Mouse (Mus musculus) G1E (cell line): ENCODE measurements around the gene Vwa5b1. TPM values are rescaled to one million over a fixed set of nuclear protein-coding genes. Genes with fewer than 3 reads are reported as not detected.

Experiments used
- ATAC-seq: 2 replicates; pipeline ENCODE4 v1.8.0; 2016; ENCODE audit warnings: mild to moderate bottlenecking; ENCODE audit not compliant: insufficient number of reproducible peaks, poor library complexity, low FRiP score, severe bottlenecking; ENCODE audit errors: extremely low read depth
- DNase-seq: peaks from one replicate; pipeline ENCODE4 v3.0.0; 2012; ENCODE audit warnings: low spot score
- H3K27me3 ChIP-seq: 2 replicates; pipeline ENCODE4 v1.6.1; 2012; ENCODE audit warnings: mild to moderate bottlenecking, low read length, inconsistent platforms; ENCODE audit not compliant: insufficient read depth
- H3K36me3 ChIP-seq: replicated peaks from 2 replicates; pipeline ENCODE3; 2012; ENCODE audit warnings: mild to moderate bottlenecking, inconsistent platforms
- H3K4me1 ChIP-seq: 2 replicates; pipeline ENCODE4 v1.6.1; 2012; ENCODE audit warnings: low read depth, low read length, inconsistent platforms, mixed read lengths; ENCODE audit not compliant: insufficient read depth
- H3K4me3 ChIP-seq: 2 replicates; pipeline ENCODE4 v1.5.1; 2012; ENCODE audit warnings: low read depth, mild to moderate bottlenecking, inconsistent platforms, low read length, moderate library complexity, mixed read lengths
- H3K9me3 ChIP-seq: replicated peaks from 2 replicates; pipeline ENCODE4 v1.6.1; 2012; ENCODE audit warnings: inconsistent platforms
- CTCF ChIP-seq: IDR thresholded peaks from 2 replicates; pipeline ENCODE4 v1.5.1; 2012; ENCODE audit warnings: low read depth, low read length, inconsistent platforms, mixed read lengths
- GATA1 ChIP-seq: IDR thresholded peaks from 2 replicates; pipeline ENCODE4 v1.6.1; 2012; ENCODE audit warnings: borderline replicate concordance, low read length, inconsistent platforms, mixed read lengths
- GATA2 ChIP-seq: IDR thresholded peaks from 2 replicates; pipeline ENCODE4 v1.6.1; 2012; ENCODE audit warnings: low read depth, low read length, inconsistent platforms, borderline replicate concordance
- POLR2AphosphoS5 ChIP-seq: IDR thresholded peaks from 2 replicates; pipeline ENCODE4 v1.6.1; 2012; ENCODE audit warnings: low read depth, low read length, inconsistent platforms; ENCODE audit not compliant: insufficient replicate concordance
- TAL1 ChIP-seq: conservative IDR thresholded peaks from 2 replicates; pipeline ENCODE4 v1.6.1; 2012; ENCODE audit warnings: low read depth, low read length, inconsistent platforms, mixed read lengths
- polyA plus RNA-seq: library from polyadenylated mRNA; stranded (reverse); fragments of >175 nt; gene quantifications from 2 replicates; pipeline ENCODE4 v1.2.3, GENCODE M21; 2012
- total RNA-seq, 2 experiments: library from RNA; stranded (forward) in 1 of 2; stranded (reverse) in 1 of 2; fragments of 200-1000 nt in 1 of 2; fragments of >200 nt in 1 of 2; fragmentation: Nextera tagmentation in 1 of 2; gene quantifications; 2 replicates each; pipeline ENCODE4 v1.2.3; 2014 to 2017

Gene Vwa5b1
- total and polyA plus RNA-seq, 3 experiments, result 0.33 TPM; not detected in 2

DNA sequence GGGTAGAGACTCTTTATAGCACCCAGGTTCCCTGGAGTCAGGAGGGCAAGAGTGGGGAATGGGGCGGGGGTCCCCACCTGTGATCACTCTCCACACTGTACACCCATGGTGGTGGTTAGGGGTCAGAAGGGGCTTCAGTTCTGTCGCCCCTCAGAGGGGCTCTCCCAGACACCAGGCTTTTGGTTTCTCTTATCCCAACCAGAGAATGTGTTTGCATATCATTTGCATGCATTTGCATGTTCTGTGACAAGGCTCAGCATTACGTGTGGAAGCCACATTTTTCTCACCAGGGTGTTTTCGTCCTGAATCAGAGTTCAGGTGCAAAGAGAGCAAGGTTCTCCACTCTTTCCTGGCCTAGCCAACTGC is 97.6 kb downstream of the Vwa5b1 start:
- DNase-seq, result no peak
- H3K4me3 ChIP-seq, result no peak overlapping the region
- no peaks in the 10 kb centered on the region for H3K27me3 ChIP-seq
- no peaks in the 10 kb centered on the region for H3K4me1 ChIP-seq
- H3K36me3 ChIP-seq, result no peaks in the 10 kb centered on the region
- TF ChIP-seq GATA1, result no peak
- no peak for TF ChIP-seq TAL1
- no peak for TF ChIP-seq GATA2
- TF ChIP-seq POLR2AphosphoS5, result no peak
- no peak for TF ChIP-seq CTCF
- peaks cover 86% of the 10 kb centered on the region for H3K9me3 ChIP-seq
- ATAC-seq, result no peak

- ATAC-seq, result no peak
Measured at GRCm38 (mm10) chr4:138537210-138538083, 98.2 kb downstream of the Vwa5b1 start.

DNA sequence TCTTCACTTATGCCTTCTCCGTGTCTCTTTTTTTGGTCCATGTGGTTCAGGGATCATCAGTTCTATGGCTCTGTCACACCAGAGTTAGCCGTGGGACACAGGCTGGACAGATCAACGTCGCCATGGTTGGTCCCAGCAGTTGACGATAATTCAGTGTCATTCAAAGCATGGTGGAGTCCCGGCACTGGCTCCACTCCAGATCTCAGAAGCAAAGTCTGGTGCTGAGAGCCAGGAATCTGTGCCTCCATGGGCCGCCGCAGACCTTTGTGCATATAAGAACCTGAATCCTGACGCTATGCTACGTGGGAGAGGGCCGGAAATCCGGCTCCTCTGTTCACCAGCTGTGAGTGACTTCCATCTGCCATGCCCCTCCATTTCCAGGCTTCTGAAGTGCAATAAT is 100.1 kb downstream of the Vwa5b1 start:
- no peak for ATAC-seq
- TF ChIP-seq POLR2AphosphoS5, result no peak
- H3K4me1 ChIP-seq, result no peaks in the 10 kb centered on the region
- H3K27me3 ChIP-seq, result no peaks in the 10 kb centered on the region
- no peak for DNase-seq
- no peak overlapping the region for H3K4me3 ChIP-seq
- no peaks in the 10 kb centered on the region for H3K36me3 ChIP-seq
- H3K9me3 ChIP-seq, result peaks cover 96% of the 10 kb centered on the region

More at GRCm38 (mm10) chr4:138537210-138538083, 98.2 kb downstream of the Vwa5b1 start:
- H3K4me1 ChIP-seq, result no peaks in the 10 kb centered on the region
- no peak for DNase-seq
- peaks cover 87% of the 10 kb centered on the region for H3K9me3 ChIP-seq
- no peaks in the 10 kb centered on the region for H3K27me3 ChIP-seq
- TF ChIP-seq CTCF, result no peak
- no peak for TF ChIP-seq TAL1
- no peak for TF ChIP-seq GATA1
- TF ChIP-seq GATA2, result no peak
- TF ChIP-seq POLR2AphosphoS5, result no peak
- H3K4me3 ChIP-seq, result no peak overlapping the region
- no peaks in the 10 kb centered on the region for H3K36me3 ChIP-seq

DNA sequence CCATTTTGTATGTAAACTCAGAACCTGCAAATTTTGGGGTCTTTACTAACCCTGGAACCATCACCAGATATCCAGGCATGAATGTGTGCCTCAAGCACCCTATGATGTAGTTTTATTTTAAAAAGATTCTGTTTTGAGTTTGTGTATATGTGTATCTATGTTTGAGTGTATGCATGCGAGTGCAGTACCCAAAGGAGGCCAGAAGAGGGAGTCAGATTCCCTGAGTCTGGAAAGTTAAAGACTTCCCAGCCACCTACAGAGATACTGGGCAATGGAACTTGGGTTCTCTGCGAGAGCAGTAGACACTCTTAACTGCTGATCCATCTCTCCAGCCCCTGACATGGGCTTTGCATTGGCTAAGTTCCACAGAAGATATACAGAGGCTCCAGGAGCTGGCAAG is 101.8 kb downstream of the Vwa5b1 start:
- Histone ChIP-seq H3K4me3 (no peak overlapping the region), H3K27me3 (no peaks in the 10 kb centered on the region), H3K9me3 (peaks cover 86% of the 10 kb centered on the region), H3K36me3 (no peaks in the 10 kb centered on the region), H3K4me1 (no peaks in the 10 kb centered on the region)
- no peak for TF ChIP-seq GATA2
- no peak for TF ChIP-seq TAL1
- TF ChIP-seq POLR2AphosphoS5, result no peak
- no peak for TF ChIP-seq GATA1
- TF ChIP-seq CTCF, result no peak
- no peak for ATAC-seq
- no peak for DNase-seq

- H3K36me3 ChIP-seq, result no peaks in the 10 kb centered on the region
- peaks cover 77% of the 10 kb centered on the region for H3K9me3 ChIP-seq
- no peak for DNase-seq
- H3K27me3 ChIP-seq, result no peaks in the 10 kb centered on the region
- no peak for ATAC-seq
- TF ChIP-seq GATA1, result no peak
- no peak for TF ChIP-seq GATA2
- TF ChIP-seq CTCF, result no peak
- TF ChIP-seq TAL1, result no peak
- TF ChIP-seq POLR2AphosphoS5, result no peak
- no peaks in the 10 kb centered on the region for H3K4me1 ChIP-seq
- no peak overlapping the region for H3K4me3 ChIP-seq
Measured at GRCm38 (mm10) chr4:138531761-138532160, 103.9 kb downstream of the Vwa5b1 start.

DNA sequence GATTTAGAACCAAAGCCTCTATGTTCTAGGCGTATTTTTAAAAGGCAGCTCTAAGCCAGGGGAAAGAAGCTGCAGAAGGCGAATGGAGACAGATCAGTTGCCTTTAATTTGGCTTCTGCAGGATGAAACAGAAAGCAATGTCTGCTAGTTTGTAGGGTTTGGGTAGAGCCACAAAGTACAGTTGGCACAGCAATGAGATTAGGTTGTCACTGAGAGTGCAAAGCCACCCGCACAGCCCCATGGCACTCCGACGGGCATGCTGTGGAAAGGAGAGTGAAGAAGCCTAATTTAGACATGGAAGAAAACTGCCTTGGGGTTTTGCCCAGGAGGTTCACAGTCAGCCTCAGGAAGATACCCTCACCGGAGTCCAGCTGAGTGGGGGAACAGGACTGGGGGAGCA is 105.7 kb downstream of the Vwa5b1 start:
- H3K9me3 ChIP-seq, result peaks cover 77% of the 10 kb centered on the region
- ATAC-seq (no peak), DNase-seq (no peak)
- no peaks in the 10 kb centered on the region for H3K36me3 ChIP-seq
- no peak for TF ChIP-seq GATA2
- TF ChIP-seq TAL1, result no peak
- TF ChIP-seq CTCF, result no peak
- no peaks in the 10 kb centered on the region for H3K27me3 ChIP-seq
- H3K4me3 ChIP-seq, result no peak overlapping the region
- no peaks in the 10 kb centered on the region for H3K4me1 ChIP-seq
